Mouse (Mus musculus): ENCODE data around the gene Prkce. TPM values are rescaled to one million over a fixed set of nuclear protein-coding genes. Genes with fewer than 3 reads are reported as not detected.

Gene Prkce
- polyA plus RNA-seq, 1 experiment = 3.3 TPM

- peaks cover 2% of the 10 kb centered on the region; the same call in 1 of the 2 replicates for H3K4me1 ChIP-seq (ENCODE audit: control insufficient read depth, insufficient read depth, insufficient read length, low read length)
- TF ChIP-seq POLR2A (IDR thresholded peaks at IDR 0.05; ENCODE audit: low read depth, low read length) (no peak), CTCF (IDR thresholded peaks at IDR 0.05; ENCODE audit: extremely low read depth, insufficient read length, insufficient replicate concordance, low read depth, low read length) (no peak)
- H3K27ac ChIP-seq (ENCODE audit: insufficient read depth, low read depth, low read length) = no peak overlapping the region
- no peaks in the 10 kb centered on the region for H3K36me3 ChIP-seq (ENCODE audit: control insufficient read depth, insufficient read depth, low read length)
- no peaks in the 10 kb centered on the region for H3K27me3 ChIP-seq (ENCODE audit: control insufficient read depth, insufficient read depth, low read length)
- 67% methylated on average over 6 of the region's 6 CpGs for WGBS
- H3K4me3 ChIP-seq (ENCODE audit: low read depth, low read length) = no peak overlapping the region
These were observed 156.5 kb downstream of the Prkce start for GRCm38 (mm10) chr17:86323909-86324686.

- Histone ChIP-seq H3K36me3 (ENCODE audit: control insufficient read depth, insufficient read depth, low read length) (no peaks in the 10 kb centered on the region), H3K4me1 (ENCODE audit: control insufficient read depth, insufficient read depth, insufficient read length, low read length) (peaks cover 5% of the 10 kb centered on the region; the same call in 1 of the 2 replicates), H3K27me3 (ENCODE audit: control insufficient read depth, insufficient read depth, low read length) (no peaks in the 10 kb centered on the region), H3K27ac (ENCODE audit: insufficient read depth, low read depth, low read length) (no peak overlapping the region), H3K4me3 (ENCODE audit: low read depth, low read length) (no peak overlapping the region)
- WGBS = 80% methylated on average over 7 of the region's 7 CpGs
- TF ChIP-seq POLR2A (IDR thresholded peaks at IDR 0.05; ENCODE audit: low read depth, low read length) (no peak), CTCF (IDR thresholded peaks at IDR 0.05; ENCODE audit: extremely low read depth, insufficient read length, insufficient replicate concordance, low read depth, low read length) (no peak)
These were observed 157.2 kb downstream of the Prkce start for GRCm38 (mm10) chr17:86324756-86325155.

DNA sequence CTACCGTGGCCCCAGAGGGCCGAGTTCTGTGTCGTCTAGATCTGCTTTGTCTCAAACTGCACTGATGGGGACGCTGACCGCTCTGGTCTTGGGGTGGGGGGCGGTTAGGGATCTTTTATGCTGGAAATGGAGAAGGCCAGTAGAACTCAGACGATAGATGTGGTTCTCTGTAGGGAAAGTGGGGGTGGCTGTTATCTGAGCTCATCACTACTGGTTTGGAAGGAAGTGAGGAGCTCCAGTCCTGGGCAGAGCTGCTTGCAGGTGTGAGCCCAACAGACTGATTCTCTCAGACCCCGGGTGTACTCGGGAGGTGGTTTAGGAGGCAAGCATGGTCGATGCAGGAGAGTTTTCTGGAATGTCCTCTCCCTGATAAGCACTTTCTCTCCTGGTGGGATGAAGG, 157.7 kb downstream of the Prkce start:
- Histone ChIP-seq H3K27ac (ENCODE audit: insufficient read depth, low read depth, low read length) (no peak overlapping the region), H3K4me1 (ENCODE audit: control insufficient read depth, insufficient read depth, insufficient read length, low read length) (peaks cover 11% of the 10 kb centered on the region; the same call in 1 of the 2 replicates), H3K4me3 (ENCODE audit: low read depth, low read length) (no peak overlapping the region), H3K36me3 (ENCODE audit: control insufficient read depth, insufficient read depth, low read length) (no peaks in the 10 kb centered on the region), H3K27me3 (ENCODE audit: control insufficient read depth, insufficient read depth, low read length) (no peaks in the 10 kb centered on the region)
- TF ChIP-seq CTCF (IDR thresholded peaks at IDR 0.05; ENCODE audit: extremely low read depth, insufficient read length, insufficient replicate concordance, low read depth, low read length) (no peak), POLR2A (IDR thresholded peaks at IDR 0.05; ENCODE audit: low read depth, low read length) (no peak)
- 85% methylated on average over 10 of the region's 10 CpGs for WGBS

DNA sequence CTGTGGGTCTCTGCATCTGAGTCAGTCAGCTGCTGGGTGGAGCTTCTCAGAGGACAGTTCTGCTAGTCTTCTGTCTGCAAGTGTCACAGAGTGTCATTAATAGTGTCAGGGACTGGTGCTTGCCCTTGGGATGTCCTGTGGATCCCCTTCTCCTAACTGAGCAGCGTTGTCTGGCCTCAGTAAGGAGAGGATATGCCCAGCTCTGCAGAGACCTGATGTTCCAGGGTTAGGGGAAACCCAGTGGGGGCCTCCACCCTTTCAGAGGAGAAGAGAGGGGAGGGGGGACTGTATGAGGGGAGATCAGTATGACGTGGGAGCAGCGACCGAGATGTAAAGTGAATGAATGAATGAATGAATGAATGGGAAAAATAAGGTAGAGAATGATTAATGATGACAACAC, 160.4 kb downstream of the Prkce start:
- Histone ChIP-seq H3K27me3 (ENCODE audit: control insufficient read depth, insufficient read depth, low read length) (no peaks in the 10 kb centered on the region), H3K4me3 (ENCODE audit: low read depth, low read length) (no peak overlapping the region), H3K36me3 (ENCODE audit: control insufficient read depth, insufficient read depth, low read length) (no peaks in the 10 kb centered on the region), H3K4me1 (ENCODE audit: control insufficient read depth, insufficient read depth, insufficient read length, low read length) (peaks cover 16% of the 10 kb centered on the region; the same call in 1 of the 2 replicates), H3K27ac (ENCODE audit: insufficient read depth, low read depth, low read length) (no peak overlapping the region)
- 89% methylated on average over 4 of the region's 4 CpGs for WGBS
- TF ChIP-seq POLR2A (IDR thresholded peaks at IDR 0.05; ENCODE audit: low read depth, low read length) (no peak), CTCF (IDR thresholded peaks at IDR 0.05; ENCODE audit: extremely low read depth, insufficient read length, insufficient replicate concordance, low read depth, low read length) (no peak)

DNA sequence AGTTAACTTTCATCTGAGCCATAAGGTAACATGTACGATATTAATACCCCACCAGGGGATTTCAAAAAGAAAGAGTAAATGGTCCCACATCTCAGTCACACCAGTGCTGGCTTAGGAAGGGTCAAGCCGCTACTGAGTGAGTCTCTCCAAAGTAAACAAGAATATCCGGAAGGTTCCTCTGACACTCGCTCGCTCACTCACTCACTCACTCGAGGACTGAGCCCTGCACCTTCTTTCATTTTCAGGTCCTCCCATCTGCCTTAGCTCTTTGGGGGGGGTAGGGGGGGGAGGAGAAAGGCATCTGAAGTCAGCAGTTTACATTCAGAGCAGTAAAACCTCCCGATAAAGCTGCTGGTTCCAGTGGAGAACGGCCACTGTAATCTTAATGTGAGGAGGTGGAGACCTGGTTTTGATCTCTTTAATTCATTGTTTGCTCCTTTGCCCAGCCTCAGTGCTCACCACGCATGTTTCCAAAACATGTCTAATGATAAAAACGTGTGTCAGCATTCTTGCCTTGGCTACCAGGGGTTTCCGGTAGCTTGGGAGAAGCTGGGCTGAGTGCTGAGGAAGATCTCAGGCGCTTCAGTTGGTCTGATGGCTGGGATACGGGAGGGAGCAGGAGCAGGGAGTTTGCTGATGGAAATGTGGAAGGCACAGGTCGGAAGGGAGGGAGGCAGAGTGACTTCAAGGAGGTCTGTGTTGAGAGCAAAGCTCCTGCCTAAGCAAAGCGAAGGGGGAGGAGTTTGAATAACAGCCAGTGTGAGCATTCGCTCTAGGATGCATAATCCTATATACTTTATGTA, 161.9 kb downstream of the Prkce start:
- Histone ChIP-seq H3K27me3 (ENCODE audit: control insufficient read depth, insufficient read depth, low read length) (no peaks in the 10 kb centered on the region), H3K27ac (ENCODE audit: insufficient read depth, low read depth, low read length) (peak overlapping the region; percentile 5; the same call in 1 of the 2 replicates)
- TF ChIP-seq POLR2A (IDR thresholded peaks at IDR 0.05; ENCODE audit: low read depth, low read length) (no peak), CTCF (IDR thresholded peaks at IDR 0.05; ENCODE audit: extremely low read depth, insufficient read length, insufficient replicate concordance, low read depth, low read length) (no peak)

DNA sequence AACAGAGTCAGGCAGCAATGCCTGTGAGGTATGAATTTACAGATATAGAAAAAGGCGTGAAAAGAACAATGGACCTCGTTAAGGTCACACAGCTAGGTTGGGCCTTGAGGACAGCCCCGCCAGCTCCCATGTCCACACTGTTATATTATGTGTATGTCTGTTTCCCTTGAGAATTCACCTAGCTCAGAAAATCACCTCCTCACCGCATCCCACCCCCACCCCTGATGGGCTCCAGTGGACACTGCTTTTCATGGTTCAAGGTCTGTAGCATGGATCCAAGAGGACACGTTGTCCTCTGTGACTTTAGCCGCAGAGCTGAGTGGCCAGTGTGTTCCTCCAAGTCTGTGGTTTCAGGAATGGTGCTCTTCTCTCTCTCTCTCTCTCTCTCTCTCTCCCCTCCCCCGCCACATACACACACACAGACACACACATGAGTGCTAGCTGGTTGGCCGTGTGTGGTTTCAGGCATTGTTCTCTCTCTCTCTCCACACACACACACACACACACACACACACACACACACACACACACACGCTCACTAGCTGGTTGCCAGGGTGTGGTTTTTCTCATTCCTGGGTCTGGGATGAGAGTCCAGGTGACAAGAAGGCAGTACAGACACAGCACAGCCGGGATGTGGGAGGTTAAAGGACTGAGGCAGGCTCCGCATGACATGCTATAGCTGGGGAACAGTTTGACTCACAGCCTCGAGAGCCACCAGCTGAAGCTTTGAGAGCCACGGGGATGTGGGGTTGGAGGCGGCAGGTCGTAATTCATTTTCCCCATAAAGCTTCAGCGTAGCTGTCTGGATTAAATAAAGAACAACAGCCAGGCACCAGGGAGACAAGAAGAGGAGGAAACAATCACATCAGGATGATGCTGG, 162.7 kb downstream of the Prkce start:
- WGBS = 63% methylated on average over 16 of the region's 16 CpGs
- no peaks in the 10 kb centered on the region for H3K36me3 ChIP-seq (ENCODE audit: control insufficient read depth, insufficient read depth, low read length)
- H3K4me3 ChIP-seq (ENCODE audit: low read depth, low read length) = no peak overlapping the region
- TF ChIP-seq CTCF (IDR thresholded peaks at IDR 0.05; ENCODE audit: extremely low read depth, insufficient read length, insufficient replicate concordance, low read depth, low read length) (no peak), POLR2A (IDR thresholded peaks at IDR 0.05; ENCODE audit: low read depth, low read length) (no peak)
- no peak overlapping the region for H3K27ac ChIP-seq (ENCODE audit: insufficient read depth, low read depth, low read length)
- no peaks in the 10 kb centered on the region for H3K27me3 ChIP-seq (ENCODE audit: control insufficient read depth, insufficient read depth, low read length)
- H3K4me1 ChIP-seq (ENCODE audit: control insufficient read depth, insufficient read depth, insufficient read length, low read length) = peaks cover 20% of the 10 kb centered on the region; the same call in 1 of the 2 replicates

More for the DNA sequence above, 161.9 kb downstream of the Prkce start:
- WGBS = 13% methylated on average over 16 of the region's 16 CpGs
- Histone ChIP-seq H3K36me3 (ENCODE audit: control insufficient read depth, insufficient read depth, low read length) (no peaks in the 10 kb centered on the region), H3K4me3 (ENCODE audit: low read depth, low read length) (0 out of 2 replicates have a peak overlapping the region, but pooled peaks have one; percentile 16), H3K4me1 (ENCODE audit: control insufficient read depth, insufficient read depth, insufficient read length, low read length) (peaks cover 17% of the 10 kb centered on the region; the same call in 1 of the 2 replicates)

All from small intestine, adult 2 months (tissue).